Mouse (Mus musculus): ENCODE measurements around the gene Bfar. TPM values are rescaled to one million over a fixed set of nuclear protein-coding genes. Genes with fewer than 3 reads are reported as not detected.
A peak's percentile ranks its signal among the peaks of the same experiment; 100 is the strongest.
"Not testable (repeated sequence)": the region's sequence is repeated elsewhere in the genome, so short reads cannot be mapped to it uniquely, and the experiment has no call there.

Gene Bfar
- polyA plus RNA-seq, 1 experiment = 21.5 TPM

DNA sequence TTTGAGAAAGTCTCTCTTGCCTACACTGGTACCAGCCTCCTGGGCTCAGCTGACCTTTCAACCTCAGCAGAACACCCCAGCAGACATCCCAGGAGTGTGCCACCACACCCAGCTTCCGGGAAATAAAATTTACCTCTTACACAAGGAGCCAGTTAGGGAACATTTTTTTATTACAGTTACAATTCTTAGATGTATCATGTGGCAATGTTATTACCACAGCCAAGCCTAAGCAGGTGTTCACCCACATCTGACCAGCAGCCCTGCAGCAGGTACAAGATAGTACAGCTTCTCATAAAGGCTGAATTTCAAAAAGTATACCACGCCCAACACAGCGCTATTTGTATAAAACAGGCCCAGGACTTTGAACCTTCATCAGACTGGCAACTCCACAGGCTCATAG, 43.3 kb downstream of the Bfar start:
- WGBS = 29% methylated on average over 3 of the region's 3 CpGs
- peak; percentile 90 for DNase-seq (ENCODE audit: low read depth, low spot score)

DNA sequence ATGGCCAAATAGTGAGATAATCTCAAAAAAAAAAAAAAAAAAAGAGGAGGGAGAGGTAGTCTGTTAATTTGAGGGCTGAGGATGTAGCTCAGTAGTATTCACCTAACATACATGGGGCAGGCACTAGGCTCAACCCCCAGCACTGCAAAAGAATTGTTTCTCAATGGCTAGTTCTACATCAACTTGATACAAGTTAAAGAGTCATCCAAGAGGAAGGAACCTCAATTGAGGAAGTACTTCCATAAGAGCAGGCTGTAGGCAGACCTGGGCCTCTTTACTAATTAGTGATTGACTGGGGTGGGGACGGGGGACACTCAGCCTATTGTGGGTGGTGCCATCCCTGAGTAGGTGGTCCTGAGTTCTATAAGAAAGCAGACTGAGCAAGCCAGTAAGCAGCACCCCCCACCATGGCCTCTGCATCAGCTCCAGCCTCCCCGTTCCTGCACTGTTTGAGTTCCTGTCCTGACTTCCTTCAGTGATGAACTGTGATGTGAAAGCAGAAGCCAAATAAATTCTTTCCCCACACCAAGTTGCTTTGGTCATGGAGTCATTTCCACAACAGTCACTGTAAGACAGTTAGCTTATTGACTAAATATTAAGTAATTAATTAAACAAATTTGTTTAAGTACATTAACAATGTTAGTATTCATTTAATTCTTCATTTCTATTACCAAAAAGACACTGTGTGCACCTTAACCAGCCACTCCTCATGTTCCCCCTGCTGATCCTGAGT, 45.3 kb downstream of the Bfar start:
- WGBS = 61% methylated on average over 2 of the region's 2 CpGs
- DNase-seq (ENCODE audit: low read depth, low spot score) = no peak

DNA sequence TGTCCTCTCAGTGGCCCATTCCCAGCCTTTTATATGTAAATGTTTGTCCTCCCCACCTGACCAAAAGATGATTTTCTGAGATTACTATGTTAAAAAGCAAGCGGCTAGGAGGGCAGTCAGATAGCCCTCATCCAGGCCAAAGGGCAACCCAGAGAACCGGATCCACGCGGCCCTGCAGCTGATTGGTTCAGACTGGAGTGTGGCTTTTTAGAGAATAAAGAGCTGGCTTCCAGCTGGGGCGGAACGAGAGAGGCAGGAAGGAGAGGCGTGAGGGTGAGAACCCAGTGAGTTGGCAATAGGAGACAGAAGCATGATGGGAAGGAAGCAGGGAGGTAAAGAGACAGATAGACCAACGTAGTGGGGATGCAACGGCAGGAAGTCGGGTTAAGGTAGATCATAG, 51.3 kb downstream of the Bfar start:
- DNase-seq (ENCODE audit: low read depth, low spot score) = no peak
- WGBS = 54% methylated on average over 10 of the region's 10 CpGs

DNA sequence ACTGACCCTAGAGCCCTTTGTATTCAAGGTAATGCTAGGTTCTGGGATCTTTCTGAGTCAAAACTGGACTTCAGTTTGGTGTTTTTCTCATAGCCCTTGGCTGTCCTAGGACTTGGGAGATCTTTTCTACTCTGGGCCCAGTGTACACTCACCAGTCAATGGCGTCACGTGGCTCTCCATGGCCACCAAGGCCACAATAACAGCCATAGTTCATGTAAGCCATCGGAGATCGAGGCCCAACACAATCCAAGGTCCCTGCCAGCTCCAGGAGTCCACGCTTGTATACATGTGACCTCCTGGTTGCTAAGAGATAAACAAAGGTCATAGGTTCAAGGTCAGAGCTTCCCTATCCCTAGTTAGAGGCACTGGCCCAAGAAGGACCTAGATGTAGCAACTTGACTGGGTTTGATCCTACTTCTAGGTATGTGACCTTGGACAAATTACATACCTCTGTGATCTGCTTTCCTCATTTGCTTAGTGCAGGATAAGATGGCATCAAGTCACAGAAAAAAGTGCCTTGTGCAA, 56.2 kb downstream of the Bfar start:
- no peak for DNase-seq (ENCODE audit: low read depth, low spot score)
- 34% methylated on average over 5 of the region's 5 CpGs for WGBS

DNA sequence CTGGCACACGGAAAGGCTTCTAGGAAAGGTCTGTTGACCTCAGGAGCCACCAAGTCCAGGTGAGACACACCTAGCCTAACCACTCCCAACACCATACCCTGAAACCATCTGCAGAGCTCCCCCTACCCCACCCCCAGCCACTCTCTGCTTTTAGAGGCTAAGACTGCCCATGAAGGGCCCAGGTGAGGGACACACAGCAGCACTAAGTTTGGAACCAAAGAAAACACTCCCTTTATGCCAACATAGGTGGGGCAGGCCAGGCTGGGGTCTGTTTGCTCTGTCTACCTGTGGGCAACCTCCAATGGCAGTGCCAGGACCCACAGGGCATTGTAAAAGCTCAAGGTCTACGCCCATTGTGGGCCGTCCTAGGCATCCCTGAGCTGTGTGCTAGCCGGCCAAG, 57.8 kb downstream of the Bfar start:
- WGBS = 38% methylated on average over 4 of the region's 4 CpGs
- DNase-seq (ENCODE audit: low read depth, low spot score) = peak; percentile 89

DNA sequence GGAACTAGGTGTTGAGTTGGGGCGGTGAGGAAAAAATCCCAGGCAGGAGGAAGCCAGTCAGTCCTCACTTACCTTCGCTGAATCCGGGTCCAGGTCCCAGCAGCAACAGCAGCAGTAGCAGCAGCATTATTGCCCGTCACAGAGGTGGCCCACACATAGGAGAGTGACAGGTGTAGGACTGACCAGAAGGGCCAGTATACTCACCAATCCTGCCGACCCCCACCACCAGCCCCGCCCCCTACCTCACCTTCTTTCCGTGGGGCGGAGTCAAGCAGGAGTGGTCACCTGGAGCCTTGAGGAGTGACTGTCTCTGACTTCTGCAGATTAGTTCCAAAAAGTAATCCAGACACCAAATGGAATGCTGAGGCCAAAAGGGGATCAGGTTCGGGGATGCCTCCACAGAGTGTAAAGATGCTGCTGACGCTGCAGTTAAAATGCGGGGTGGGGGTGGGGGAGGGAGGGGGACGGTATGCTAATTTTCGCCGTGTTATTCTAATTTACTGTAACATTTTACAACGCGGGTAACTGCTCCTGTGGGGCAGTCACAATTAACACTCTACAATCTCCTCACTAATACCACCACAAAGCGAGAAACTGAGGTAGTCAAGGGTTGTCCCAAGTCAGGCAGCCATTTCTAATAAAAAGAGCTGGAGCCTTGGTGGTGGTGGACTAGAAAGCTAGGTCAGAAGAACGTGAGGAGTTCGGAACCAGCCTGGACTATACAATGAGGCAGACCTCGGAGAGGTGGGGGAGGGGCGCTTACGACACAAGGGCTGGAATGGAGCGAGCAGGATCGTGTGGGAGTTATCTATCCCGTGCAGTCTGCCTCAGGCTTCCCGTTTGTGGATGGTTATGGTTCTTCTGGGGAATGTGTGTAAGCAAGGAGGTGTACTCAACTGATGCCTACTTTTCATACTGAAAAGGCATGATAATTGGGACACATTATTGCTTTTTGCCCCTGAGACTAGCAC, 58.9 kb downstream of the Bfar start, which contains the start of gene Pla2g10:
Gene Pla2g10, minus strand, starts transcription at position 699 of the 971 bp plus-strand sequence.
- WGBS = 9% methylated on average over 26 of the region's 26 CpGs
- DNase-seq (ENCODE audit: low read depth, low spot score) = no peak

DNA sequence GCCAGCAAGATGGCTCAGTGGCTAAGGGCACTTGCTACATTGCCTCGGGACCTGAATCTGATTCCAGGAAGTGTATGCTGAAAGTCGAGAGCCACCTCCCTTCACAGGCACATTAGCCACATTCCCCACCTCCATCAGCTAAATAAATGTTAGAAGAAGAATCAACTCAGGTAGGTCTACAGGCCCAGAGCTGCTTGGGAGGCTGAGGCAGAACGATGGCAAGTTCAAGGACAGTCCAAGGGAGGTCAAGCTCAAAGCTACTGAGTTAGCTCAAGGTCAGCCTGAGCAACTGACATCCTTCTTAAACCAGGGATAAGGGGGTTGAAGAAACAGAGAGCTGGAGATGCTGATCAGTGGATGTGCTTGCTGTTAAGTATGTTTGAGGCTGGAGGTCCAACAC, 61.1 kb downstream of the Bfar start:
- DNase-seq (ENCODE audit: low read depth, low spot score) = no peak
- 38% methylated on average over 3 of the region's 3 CpGs for WGBS

DNA sequence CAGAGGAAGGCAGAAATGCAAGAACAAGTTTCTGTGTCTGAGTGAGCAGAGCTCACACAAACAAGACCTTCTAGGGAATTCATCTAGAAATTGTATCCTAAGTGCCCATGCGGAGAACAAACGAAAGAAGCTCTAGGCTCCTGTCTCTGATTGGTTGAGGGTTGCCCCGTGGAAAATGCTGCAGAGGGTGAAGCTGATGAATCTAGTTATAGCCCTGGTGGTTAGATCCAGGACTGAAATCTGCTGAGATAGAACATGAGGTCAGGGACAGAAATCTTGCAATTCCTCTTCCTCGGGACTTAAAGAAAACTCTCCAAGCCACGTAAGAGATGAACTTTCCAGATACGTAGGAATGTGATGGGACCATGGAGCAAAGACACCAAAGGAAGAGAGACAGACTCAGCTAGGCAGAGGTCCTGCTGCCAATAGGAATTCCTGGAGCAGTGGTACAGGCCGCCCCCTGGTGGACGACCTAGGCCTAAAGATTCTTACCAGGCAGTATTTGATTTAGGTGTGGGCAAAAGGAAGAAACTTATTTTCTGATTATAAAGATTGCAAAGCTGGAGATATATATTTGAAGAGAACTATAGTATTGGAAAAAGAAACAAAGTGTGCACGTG, 62.0 kb downstream of the Bfar start:
- no peak for DNase-seq (ENCODE audit: low read depth, low spot score)
- WGBS = 12% methylated on average over 9 of the region's 9 CpGs

DNA sequence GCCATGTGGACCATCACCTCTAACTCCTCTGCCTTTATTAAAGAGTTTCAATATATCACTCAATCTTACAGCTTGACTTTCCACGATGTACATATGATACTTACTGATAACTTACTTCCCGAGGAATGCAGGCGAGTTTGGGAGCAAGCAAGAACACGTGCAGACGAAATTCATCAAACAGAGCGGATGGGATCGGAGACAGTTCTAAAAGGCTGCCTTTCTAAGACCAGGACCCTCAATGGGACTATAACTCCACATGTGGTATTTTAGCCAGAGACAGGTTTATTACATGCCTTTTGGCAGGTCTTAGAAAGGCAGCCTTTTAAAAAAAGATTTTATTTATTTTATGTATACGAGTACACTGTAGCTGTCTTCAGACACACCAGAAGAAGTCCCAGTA, 64.3 kb downstream of the Bfar start:
- WGBS = 73% methylated on average over 8 of the region's 8 CpGs
- no peak for DNase-seq (ENCODE audit: low read depth, low spot score)

DNA sequence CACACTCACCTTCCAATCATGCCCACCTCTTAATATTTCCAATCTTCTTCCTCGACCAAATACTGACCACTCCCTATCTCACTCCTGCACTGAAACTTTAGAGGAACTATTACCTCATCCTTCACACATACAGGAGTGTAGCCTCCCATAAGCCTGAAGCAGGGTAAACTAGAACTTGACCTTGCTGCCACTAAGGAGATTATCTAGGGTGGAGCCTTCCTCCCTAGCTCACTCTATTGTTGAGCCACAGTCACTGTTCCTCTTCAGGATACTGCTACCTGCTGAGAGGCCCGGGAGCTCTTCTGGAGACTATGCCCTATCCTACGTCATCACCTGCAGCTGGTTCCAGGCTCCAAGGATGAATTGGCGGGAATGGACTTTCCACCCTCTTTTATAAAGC, 67.4 kb downstream of the Bfar start:
- not testable (repeated sequence) for DNase-seq (ENCODE audit: low read depth, low spot score)
- 35% methylated on average over 4 of the region's 4 CpGs for WGBS

DNA sequence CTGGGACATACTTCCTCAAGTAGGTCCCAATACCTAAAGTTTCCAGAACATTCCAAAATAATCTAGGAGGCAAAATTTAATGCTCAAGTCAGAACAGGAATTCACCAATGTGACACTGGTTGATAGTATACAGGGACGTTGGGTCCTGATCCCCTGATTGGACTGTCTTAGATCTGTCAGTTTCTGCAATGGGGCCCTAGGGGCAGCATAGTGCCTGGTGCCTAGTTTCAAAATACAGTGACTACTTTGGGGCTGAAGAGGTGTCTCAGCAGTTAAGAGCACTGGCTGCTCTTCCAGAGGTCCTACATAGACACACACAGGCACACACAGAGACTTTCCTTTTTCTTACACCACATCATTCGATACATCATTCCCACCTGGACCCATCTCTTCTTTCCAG, 69.2 kb downstream of the Bfar start:
- no peak for DNase-seq (ENCODE audit: low read depth, low spot score)
- 66% methylated on average over 2 of the region's 2 CpGs for WGBS

DNA sequence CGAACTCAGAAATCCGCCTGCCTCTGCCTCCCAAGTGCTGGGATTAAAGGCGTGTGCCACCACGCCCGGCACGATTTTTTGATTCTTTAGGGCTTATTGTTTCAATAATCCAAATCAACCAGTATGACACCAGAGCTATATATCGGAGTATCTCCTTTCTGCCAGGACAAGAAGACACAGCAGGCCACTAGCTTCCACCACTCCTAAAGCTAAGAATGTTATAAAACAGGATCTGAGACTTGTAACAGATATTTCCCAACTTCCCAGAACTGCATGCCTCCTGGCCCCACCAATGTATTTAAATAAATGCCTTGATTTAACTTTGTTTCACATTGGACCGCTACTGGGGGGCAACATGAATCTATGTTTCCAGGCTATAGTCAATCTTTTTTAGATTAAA, 76.0 kb downstream of the Bfar start:
- 92% methylated on average over 8 of the region's 8 CpGs for WGBS
- no peak for DNase-seq (ENCODE audit: low read depth, low spot score)

DNA sequence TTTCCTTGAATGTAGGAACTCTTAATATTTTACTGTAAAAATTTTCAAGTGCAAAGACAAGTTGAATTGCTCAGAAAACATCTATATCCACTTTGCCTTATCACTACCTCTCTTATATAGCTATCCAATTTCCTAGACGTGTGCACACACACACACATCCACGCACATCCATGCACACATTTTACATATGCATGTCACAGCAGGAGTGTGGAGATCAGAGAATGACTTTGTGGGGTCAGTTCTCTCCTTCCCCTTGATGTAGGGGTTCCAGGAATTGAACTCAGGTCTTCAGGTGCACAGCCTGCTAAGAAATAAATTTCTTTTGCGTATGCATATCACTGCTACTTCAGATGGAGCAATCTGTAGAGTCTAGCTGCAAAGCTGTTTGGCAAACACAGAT, 76.5 kb downstream of the Bfar start:
- WGBS = 76% methylated on average over 3 of the region's 3 CpGs
- no peak for DNase-seq (ENCODE audit: low read depth, low spot score)

DNA sequence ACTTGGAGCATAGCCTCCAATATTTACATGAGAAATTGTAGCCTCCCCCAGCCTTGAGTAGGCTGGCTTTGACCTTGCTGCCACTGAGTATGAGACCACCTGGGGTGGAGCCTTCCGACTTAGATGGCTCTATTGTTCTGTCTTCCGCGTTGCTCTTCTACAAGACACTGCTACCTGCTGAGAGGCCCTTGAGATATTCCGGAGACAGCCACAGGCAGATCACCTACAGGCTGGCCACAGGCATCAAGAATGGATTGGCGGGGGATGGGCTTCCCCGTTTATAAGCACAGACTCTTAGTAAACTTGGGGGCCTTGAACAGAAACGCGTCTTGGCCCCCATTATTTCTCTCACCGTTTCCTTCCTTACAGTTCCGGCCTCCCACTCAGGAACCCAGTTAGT, 77.2 kb downstream of the Bfar start:
- DNase-seq (ENCODE audit: low read depth, low spot score) = not testable (repeated sequence)
- 39% methylated on average over 10 of the region's 10 CpGs for WGBS

DNA sequence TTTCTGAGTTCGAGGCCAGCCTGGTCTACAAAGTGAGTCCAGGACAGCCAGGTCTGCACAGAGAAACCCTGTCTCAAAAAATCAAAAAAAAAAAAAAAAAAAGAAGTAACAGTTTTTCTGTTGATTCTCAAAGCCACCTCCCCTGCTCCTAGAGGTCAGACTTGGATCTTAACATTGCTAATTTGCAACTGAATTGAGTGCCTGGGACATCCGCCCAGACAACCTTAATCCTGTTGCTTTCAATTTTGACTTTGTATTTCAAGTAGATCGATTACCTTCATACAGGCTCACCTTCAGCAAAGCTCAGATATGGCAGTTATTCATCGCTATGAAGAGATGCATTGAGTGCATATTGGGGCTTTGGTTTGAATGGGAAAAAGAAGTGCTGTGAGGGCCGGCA, 77.6 kb downstream of the Bfar start:
- 67% methylated on average over 5 of the region's 5 CpGs for WGBS
- no peak for DNase-seq (ENCODE audit: low read depth, low spot score)

DNA sequence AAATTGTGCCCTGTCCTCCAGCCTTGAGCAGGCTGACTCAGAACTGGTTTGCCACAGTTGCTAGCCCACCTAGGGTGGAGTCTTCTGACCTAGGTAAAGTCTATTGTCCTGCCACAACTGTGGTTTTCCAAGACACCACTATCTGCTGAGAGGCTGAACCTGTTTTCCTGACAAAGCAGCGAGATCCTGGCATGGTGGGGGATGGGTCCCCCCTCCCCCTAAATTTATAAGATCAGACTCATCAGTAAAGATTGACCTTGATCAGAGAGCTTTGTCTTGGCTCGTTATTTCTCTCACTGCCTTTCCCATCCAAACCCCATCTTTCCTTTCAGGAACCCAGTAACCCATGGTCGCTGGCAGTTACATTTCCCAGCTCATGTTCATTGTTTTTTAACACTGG, 78.3 kb downstream of the Bfar start:
- WGBS = 69% methylated on average over 3 of the region's 3 CpGs
- DNase-seq (ENCODE audit: low read depth, low spot score) = no peak

DNA sequence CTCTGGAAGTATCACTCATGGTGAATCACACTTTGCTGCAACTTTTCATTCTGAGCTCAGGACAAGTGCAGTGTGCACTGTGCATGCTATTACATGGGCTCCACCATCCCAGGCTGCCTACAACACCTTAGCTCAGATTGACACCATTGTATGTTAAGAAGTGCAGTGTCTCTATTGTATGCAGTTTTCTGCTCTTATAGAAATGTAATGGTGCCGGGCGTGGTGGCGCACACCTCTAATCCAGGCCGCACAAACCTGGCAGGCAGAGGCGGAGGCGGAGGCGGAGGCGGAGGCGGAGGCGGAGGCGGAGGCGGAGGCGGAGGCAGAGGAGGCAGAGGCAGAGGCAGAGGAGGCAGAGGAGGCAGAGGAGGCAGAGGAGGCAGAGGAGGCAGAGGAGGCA, 79.0 kb downstream of the Bfar start:
- no peak for DNase-seq (ENCODE audit: low read depth, low spot score)
- WGBS = 65% methylated on average over 13 of the region's 13 CpGs

Data from large intestine, adult 2 months (tissue).